Mouse (Mus musculus) CH12.LX (cell line): ENCODE measurements around the gene Hoxb2.

Experiments
- CTCF ChIP-seq, 2 experiments: IDR thresholded peaks in 1 of 2; conservative IDR thresholded peaks in 1 of 2; 2 replicates each; pipeline ENCODE4 v1.5.1; 2011 to 2012; ENCODE audit warnings: low read depth in 2 of 2, low read length in 2 of 2, improper control_type of control experiment in 1 of 2, inconsistent platforms in 1 of 2, mild to moderate bottlenecking in 1 of 2, moderate library complexity in 1 of 2
- E2F4 ChIP-seq: IDR thresholded peaks from 2 replicates; pipeline ENCODE4 v1.6.1; 2011; ENCODE audit warnings: low read depth, low read length, improper control_type of control experiment; ENCODE audit not compliant: insufficient replicate concordance
- ETS1 ChIP-seq: conservative IDR thresholded peaks from 2 replicates; pipeline ENCODE4 v1.6.1; 2012; ENCODE audit warnings: low read depth, mild to moderate bottlenecking, inconsistent platforms, low read length, improper control_type of control experiment, moderate library complexity
- GABPA ChIP-seq: IDR thresholded peaks from 2 replicates; pipeline ENCODE4 v1.6.1; 2012; ENCODE audit warnings: low read depth, low read length, improper control_type of control experiment, inconsistent platforms; ENCODE audit not compliant: insufficient replicate concordance
- HCFC1 ChIP-seq: IDR thresholded peaks from 2 replicates; pipeline ENCODE4 v1.6.1; 2012; ENCODE audit warnings: low read depth, mild to moderate bottlenecking, inconsistent platforms, low read length, improper control_type of control experiment
- MAFK ChIP-seq: IDR thresholded peaks from 2 replicates; pipeline ENCODE4 v1.6.1; 2011; ENCODE audit warnings: low read length, improper control_type of control experiment; ENCODE audit not compliant: insufficient replicate concordance
- MAX ChIP-seq: IDR thresholded peaks from 2 replicates; pipeline ENCODE4 v1.6.1; 2011; ENCODE audit warnings: low read length, improper control_type of control experiment
- MAZ ChIP-seq: IDR thresholded peaks from 2 replicates; pipeline ENCODE4 v1.6.1; 2012; ENCODE audit warnings: low read depth, mild to moderate bottlenecking, inconsistent platforms, low read length, improper control_type of control experiment, moderate library complexity
- PAX5 ChIP-seq: IDR thresholded peaks from 2 replicates; pipeline ENCODE4 v1.6.1; 2012; ENCODE audit warnings: low read length, inconsistent platforms, mixed read lengths
- POLR2A ChIP-seq: IDR thresholded peaks from 2 replicates; pipeline ENCODE4 v1.6.1; 2011; ENCODE audit warnings: low read depth, mild to moderate bottlenecking, improper control_type of control experiment, low read length
- POLR2AphosphoS2 ChIP-seq: IDR thresholded peaks from 2 replicates; pipeline ENCODE4 v1.6.1; 2011; ENCODE audit warnings: low read depth, low read length, improper control_type of control experiment
- RCOR1 ChIP-seq: conservative IDR thresholded peaks from 2 replicates; pipeline ENCODE4 v1.6.1; 2012; ENCODE audit warnings: low read depth, mild to moderate bottlenecking, inconsistent platforms, low read length, improper control_type of control experiment
- USF2 ChIP-seq: conservative IDR thresholded peaks from 2 replicates; pipeline ENCODE4 v1.6.1; 2011; ENCODE audit warnings: low read depth, low read length, improper control_type of control experiment

DNA sequence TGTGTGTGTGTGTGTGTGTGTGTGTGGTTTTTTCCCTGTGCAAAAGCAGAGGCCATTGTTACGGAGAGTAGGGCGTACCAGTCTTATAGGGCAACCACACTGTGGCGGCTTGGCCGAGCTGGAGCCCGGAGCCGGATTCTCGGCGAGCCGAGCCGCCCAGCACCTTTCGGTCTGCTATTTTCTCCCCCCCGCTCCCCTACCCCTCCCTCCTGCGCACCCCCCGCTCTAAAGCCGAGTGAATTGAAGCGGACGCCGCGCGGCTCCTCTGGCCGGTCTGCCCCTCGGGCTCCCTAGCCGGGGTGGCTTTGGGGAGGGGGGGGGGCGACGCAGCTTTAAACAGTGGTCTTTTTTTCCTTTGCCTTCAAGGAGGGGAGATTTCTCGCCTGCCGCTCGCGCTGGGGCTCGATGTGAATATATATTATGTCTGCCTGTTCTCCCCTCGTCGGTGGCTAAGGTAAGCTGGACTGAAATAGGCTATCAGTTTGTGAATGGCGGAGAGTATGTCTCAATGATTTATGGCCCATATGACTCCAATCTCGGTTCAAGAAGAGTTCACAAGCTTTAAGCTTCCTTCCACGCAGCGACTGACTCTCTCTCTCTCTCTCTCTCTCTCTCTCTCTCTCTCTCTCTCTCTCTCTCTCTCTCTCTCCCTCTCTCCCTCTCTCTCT is 9.5 kb upstream of the Hoxb2 start:
- TF ChIP-seq MAFK (no peak), CTCF (conservative IDR thresholded peaks at IDR 0.05 in 1 of 2, IDR thresholded peaks at IDR 0.05 in 1 of 2; ENCODE audit: low read depth in 2 of 2, low read length in 2 of 2) (no peak), PAX5 (no peak), HCFC1 (no peak), MAX (no peak), POLR2A (no peak), POLR2AphosphoS2 (no peak), GABPA (no peak), RCOR1 (no peak), E2F4 (no peak), USF2 (no peak), MAZ (no peak), ETS1 (no peak)
